11 mouse cellular contexts compared by ENCODE assay signal in genomic region chr4:43633296-43633695, GRCm38 (mm10). TPM values are rescaled to one million over a fixed set of nuclear protein-coding genes. Genes with fewer than 3 reads are reported as not detected.
DNase-seq lines count a peak whose midpoint lies in the region; ATAC-seq lines count a peak whose summit lies in the region.
"Had no signal": no experiment of that assay in that cellular context is flagged by ENCODE, and none has a peak within 500 bp of the region (broad histone marks: within the 10 kb centered on the region; RNA-seq: fewer than 3 reads in every experiment).

No protein-coding gene starts in this region.

- no peak overlapping the region; the same call in 1 of the 2 replicates for H3K4me2 ChIP-seq in hindbrain, embryonic 16.5 days (ENCODE audit: low read length)
- H3K4me2 ChIP-seq in forebrain, embryonic 13.5 days, result peak overlapping the region; percentile 87
- peak overlapping the region; percentile 15; the same call in 1 of the 2 replicates for H3K4me2 ChIP-seq in midbrain, embryonic 11.5 days

- peaks cover 28% of the 10 kb centered on the region for H3K27me3 ChIP-seq in hindbrain, embryonic 10.5 days (ENCODE audit: insufficient read depth, poor library complexity, severe bottlenecking)
- no peaks in the 10 kb centered on the region for H3K27me3 ChIP-seq in hindbrain, embryonic 16.5 days (replicated peaks; ENCODE audit: control insufficient read depth, insufficient read depth, low read length)
- peaks cover 4% of the 10 kb centered on the region; the same call in 1 of the 2 replicates for H3K27me3 ChIP-seq in forebrain, embryonic 13.5 days
- peaks cover 12% of the 10 kb centered on the region for H3K27me3 ChIP-seq in midbrain, embryonic 11.5 days (ENCODE audit: control insufficient read depth, insufficient read depth, low read length)

- no peak overlapping the region for H3K27ac ChIP-seq in hindbrain, embryonic 10.5 days
- no peak overlapping the region for H3K27ac ChIP-seq in hindbrain, embryonic 16.5 days (ENCODE audit: low read depth, low read length)
- H3K27ac ChIP-seq in brown adipose tissue, adult 24 weeks (replicated peaks; ENCODE audit: low read depth, low read length), result no peak overlapping the region
- no peak overlapping the region for H3K27ac ChIP-seq in forebrain, embryonic 13.5 days
- H3K27ac ChIP-seq in midbrain, embryonic 11.5 days (ENCODE audit: low read depth, low read length), result no peak overlapping the region

- peak; percentile 27 for DNase-seq in hindbrain, embryonic 10.5 days (ENCODE audit: low spot score)
- DNase-seq in midbrain, embryonic 11.5 days (ENCODE audit: low spot score, missing footprints), result no peak
- no peak for DNase-seq in thymus, postnatal 4 days
- no peak for DNase-seq in cerebellum, adult 8-10 months
- DNase-seq: gastrocnemius, postnatal 14 days; kidney, adult 9 months had no signal

- no peak for ATAC-seq in hindbrain, embryonic 16.5 days
- no peak for ATAC-seq in forebrain, embryonic 13.5 days
- ATAC-seq in midbrain, embryonic 11.5 days (ENCODE audit: low FRiP score), result no peak
- no peak for ATAC-seq in megakaryocyte, adult 5-6 weeks (ENCODE audit: poor library complexity, severe bottlenecking)

- H3K4me1 ChIP-seq in hindbrain, embryonic 10.5 days (replicated peaks), result peaks cover 49% of the 10 kb centered on the region
- H3K4me1 ChIP-seq in hindbrain, embryonic 16.5 days (ENCODE audit: control insufficient read depth, insufficient read depth, low read depth, low read length), result peaks cover 28% of the 10 kb centered on the region
- H3K4me1 ChIP-seq in brown adipose tissue, adult 24 weeks (ENCODE audit: control insufficient read depth, insufficient read depth, insufficient read length, low read length), result peaks cover 9% of the 10 kb centered on the region
- peaks cover 35% of the 10 kb centered on the region for H3K4me1 ChIP-seq in forebrain, embryonic 13.5 days
- peaks cover 21% of the 10 kb centered on the region for H3K4me1 ChIP-seq in midbrain, embryonic 11.5 days (ENCODE audit: control insufficient read depth, insufficient read depth, low read length)

- no peaks in the 10 kb centered on the region for H3K36me3 ChIP-seq in hindbrain, embryonic 10.5 days
- no peaks in the 10 kb centered on the region for H3K36me3 ChIP-seq in hindbrain, embryonic 16.5 days (ENCODE audit: control insufficient read depth, insufficient read depth, low read length)
- H3K36me3 ChIP-seq in forebrain, embryonic 13.5 days (ENCODE audit: poor library complexity, severe bottlenecking), result no peaks in the 10 kb centered on the region
- no peaks in the 10 kb centered on the region for H3K36me3 ChIP-seq in midbrain, embryonic 11.5 days (ENCODE audit: control insufficient read depth, insufficient read depth, low read length)

- H3K9ac ChIP-seq in hindbrain, embryonic 16.5 days (ENCODE audit: low read depth, low read length), result no peak overlapping the region
- H3K9ac ChIP-seq in forebrain, embryonic 13.5 days, result no peak overlapping the region
- H3K9ac ChIP-seq in midbrain, embryonic 11.5 days (ENCODE audit: low read length), result no peak overlapping the region

- 81% methylated on average over 8 of the region's 8 CpGs for WGBS in hindbrain, embryonic 10.5 days
- 74% methylated on average over 8 of the region's 8 CpGs for WGBS in hindbrain, embryonic 16.5 days
- WGBS in forebrain, embryonic 13.5 days, result 85% methylated on average over 8 of the region's 8 CpGs
- WGBS in midbrain, embryonic 11.5 days, result 84% methylated on average over 8 of the region's 8 CpGs

- no peaks in the 10 kb centered on the region for H3K9me3 ChIP-seq in hindbrain, embryonic 10.5 days
- H3K9me3 ChIP-seq in hindbrain, embryonic 16.5 days (ENCODE audit: control insufficient read depth, low read length), result no peaks in the 10 kb centered on the region
- H3K9me3 ChIP-seq in forebrain, embryonic 13.5 days (replicated peaks), result no peaks in the 10 kb centered on the region
- no peaks in the 10 kb centered on the region for H3K9me3 ChIP-seq in midbrain, embryonic 11.5 days (ENCODE audit: control insufficient read depth, low read length)

- H3K4me3 ChIP-seq in hindbrain, embryonic 10.5 days, result peak overlapping the region; percentile 75
- no peak overlapping the region for H3K4me3 ChIP-seq in hindbrain, embryonic 16.5 days (ENCODE audit: low read length)
- H3K4me3 ChIP-seq in brown adipose tissue, adult 24 weeks (ENCODE audit: insufficient read depth, low read depth, low read length), result peak overlapping the region; percentile 69; the same call in 1 of the 2 replicates
- no peak overlapping the region for H3K4me3 ChIP-seq in forebrain, embryonic 13.5 days
- H3K4me3 ChIP-seq in midbrain, embryonic 11.5 days (ENCODE audit: low read depth, low read length), result no peak overlapping the region

RNA-seq across cellular contexts. Expression of gene Npr2, which starts 1.6 kb away (rescaled TPM):
- polyA plus RNA-seq in hindbrain, embryonic 10.5 days (2016; fragmentation: Nextera tagmentation; extraction: Ambion mirVana), result 22.4 and 26.5 TPM in 2 replicates
- polyA plus RNA-seq in hindbrain, embryonic 16.5 days (2015; fragmentation: Nextera tagmentation; extraction: Ambion mirVana), result 10.8 and 12.6 TPM in 2 replicates
- polyA plus RNA-seq in brown adipose tissue, adult 24 weeks (2012; ENCODE audit: insufficient read depth, insufficient read length, missing spikeins), result 10.8 and 16.4 TPM in 2 replicates
- polyA plus RNA-seq in forebrain, embryonic 13.5 days (2015; fragmentation: Nextera tagmentation; extraction: Ambion mirVana), result 9.1 and 10.7 TPM in 2 replicates
- polyA plus RNA-seq in midbrain, embryonic 11.5 days (2014; fragmentation: Nextera tagmentation; extraction: Ambion mirVana), result 14.0 and 15.5 TPM in 2 replicates
- total RNA-seq in megakaryocyte, adult 5-6 weeks (2015), result 0.29 and 1.7 TPM in 2 replicates
- total RNA-seq in megakaryocyte, adult 5-6 weeks (2017), result 0.33 and 1.3 TPM in 2 replicates

RNA-seq across cellular contexts. Expression of gene Spag8, which starts 20.1 kb away (rescaled TPM):
- polyA plus RNA-seq in hindbrain, embryonic 10.5 days (2016; fragmentation: Nextera tagmentation; extraction: Ambion mirVana), result 5.2 and 10.0 TPM in 2 replicates
- polyA plus RNA-seq in hindbrain, embryonic 16.5 days (2015; fragmentation: Nextera tagmentation; extraction: Ambion mirVana), result 9.3 and 10.3 TPM in 2 replicates
- polyA plus RNA-seq in brown adipose tissue, adult 24 weeks (2012; ENCODE audit: insufficient read depth, insufficient read length, missing spikeins), result not detected in 2 replicates
- polyA plus RNA-seq in forebrain, embryonic 13.5 days (2015; fragmentation: Nextera tagmentation; extraction: Ambion mirVana), result 3.9 and 6.8 TPM in 2 replicates
- polyA plus RNA-seq in midbrain, embryonic 11.5 days (2014; fragmentation: Nextera tagmentation; extraction: Ambion mirVana), result 2.9 and 3.4 TPM in 2 replicates
- total RNA-seq in megakaryocyte, adult 5-6 weeks (2015), result not detected in 2 replicates
- not detected in 2 replicates for total RNA-seq in megakaryocyte, adult 5-6 weeks (2017)
- total RNA-seq: gastrocnemius, postnatal 14 days had no signal

RNA-seq across cellular contexts. Expression of gene Hint2, which starts 23.0 kb away (rescaled TPM):
- polyA plus RNA-seq in hindbrain, embryonic 10.5 days (2016; fragmentation: Nextera tagmentation; extraction: Ambion mirVana), result 76.4 and 82.0 TPM in 2 replicates
- polyA plus RNA-seq in hindbrain, embryonic 16.5 days (2015; fragmentation: Nextera tagmentation; extraction: Ambion mirVana), result 68.7 and 77.8 TPM in 2 replicates
- polyA plus RNA-seq in brown adipose tissue, adult 24 weeks (2012; ENCODE audit: insufficient read depth, insufficient read length, missing spikeins), result 269 and 348 TPM in 2 replicates
- 75.6 and 79.2 TPM in 2 replicates for polyA plus RNA-seq in forebrain, embryonic 13.5 days (2015; fragmentation: Nextera tagmentation; extraction: Ambion mirVana)
- polyA plus RNA-seq in midbrain, embryonic 11.5 days (2014; fragmentation: Nextera tagmentation; extraction: Ambion mirVana), result 70.0 and 72.9 TPM in 2 replicates
- 23.8 and 24.3 TPM in 2 replicates for total RNA-seq in megakaryocyte, adult 5-6 weeks (2015)
- 24.6 and 27.9 TPM in 2 replicates for total RNA-seq in megakaryocyte, adult 5-6 weeks (2017)

RNA-seq across cellular contexts. Expression of gene Tmem8b, which starts 35.5 kb away (rescaled TPM):
- polyA plus RNA-seq in hindbrain, embryonic 10.5 days (2016; fragmentation: Nextera tagmentation; extraction: Ambion mirVana), result 5.2 and 9.4 TPM in 2 replicates
- polyA plus RNA-seq in hindbrain, embryonic 16.5 days (2015; fragmentation: Nextera tagmentation; extraction: Ambion mirVana), result 12.0 and 13.9 TPM in 2 replicates
- polyA plus RNA-seq in brown adipose tissue, adult 24 weeks (2012; ENCODE audit: insufficient read depth, insufficient read length, missing spikeins), result 4.2 and 9.1 TPM in 2 replicates
- polyA plus RNA-seq in forebrain, embryonic 13.5 days (2015; fragmentation: Nextera tagmentation; extraction: Ambion mirVana), result 12.1 and 13.8 TPM in 2 replicates
- polyA plus RNA-seq in midbrain, embryonic 11.5 days (2014; fragmentation: Nextera tagmentation; extraction: Ambion mirVana), result 4.4 and 4.5 TPM in 2 replicates
- total RNA-seq in megakaryocyte, adult 5-6 weeks (2015), result 0.27 and 0.42 TPM in 2 replicates
- total RNA-seq in megakaryocyte, adult 5-6 weeks (2017), result 0.04 and 0.16 TPM in 2 replicates

RNA-seq across cellular contexts. Expression of gene Fam221b, which starts 35.6 kb away (rescaled TPM):
- 1.8 and 2.4 TPM in 2 replicates for polyA plus RNA-seq in hindbrain, embryonic 10.5 days (2016; fragmentation: Nextera tagmentation; extraction: Ambion mirVana)
- 1.5 and 2.0 TPM in 2 replicates for polyA plus RNA-seq in hindbrain, embryonic 16.5 days (2015; fragmentation: Nextera tagmentation; extraction: Ambion mirVana)
- polyA plus RNA-seq in brown adipose tissue, adult 24 weeks (2012; ENCODE audit: insufficient read depth, insufficient read length, missing spikeins), result 0.36 TPM in 1 of 2 replicates, not detected in the other
- polyA plus RNA-seq in forebrain, embryonic 13.5 days (2015; fragmentation: Nextera tagmentation; extraction: Ambion mirVana), result 2.1 and 2.9 TPM in 2 replicates
- polyA plus RNA-seq in midbrain, embryonic 11.5 days (2014; fragmentation: Nextera tagmentation; extraction: Ambion mirVana), result 2.4 and 2.5 TPM in 2 replicates
- 0.11 TPM in 1 of 2 replicates, not detected in the other for total RNA-seq in megakaryocyte, adult 5-6 weeks (2015)
- 0.20 and 0.33 TPM in 2 replicates for total RNA-seq in megakaryocyte, adult 5-6 weeks (2017)
- total RNA-seq: liver, adult 2 months had no signal
- polyA plus RNA-seq: liver, adult 2 months had no signal

Comparison
In these comparisons a context has a peak if more than half of its experiments do, and no peak if none do; other contexts are left out.
1. H3K4me3 ChIP-seq: peak in hindbrain, embryonic 10.5 days (single experiment) and brown adipose tissue, adult 24 weeks (single experiment); none in hindbrain, embryonic 16.5 days (single experiment), forebrain, embryonic 13.5 days (single experiment) and midbrain, embryonic 11.5 days (single experiment).